Mouse (Mus musculus): ENCODE results near the gene Slc10a1. TPM values are rescaled to one million over a fixed set of nuclear protein-coding genes. Genes with fewer than 3 reads are reported as not detected.

Slc10a1 gene
- polyA plus RNA-seq, 1 experiment: not detected

DNA sequence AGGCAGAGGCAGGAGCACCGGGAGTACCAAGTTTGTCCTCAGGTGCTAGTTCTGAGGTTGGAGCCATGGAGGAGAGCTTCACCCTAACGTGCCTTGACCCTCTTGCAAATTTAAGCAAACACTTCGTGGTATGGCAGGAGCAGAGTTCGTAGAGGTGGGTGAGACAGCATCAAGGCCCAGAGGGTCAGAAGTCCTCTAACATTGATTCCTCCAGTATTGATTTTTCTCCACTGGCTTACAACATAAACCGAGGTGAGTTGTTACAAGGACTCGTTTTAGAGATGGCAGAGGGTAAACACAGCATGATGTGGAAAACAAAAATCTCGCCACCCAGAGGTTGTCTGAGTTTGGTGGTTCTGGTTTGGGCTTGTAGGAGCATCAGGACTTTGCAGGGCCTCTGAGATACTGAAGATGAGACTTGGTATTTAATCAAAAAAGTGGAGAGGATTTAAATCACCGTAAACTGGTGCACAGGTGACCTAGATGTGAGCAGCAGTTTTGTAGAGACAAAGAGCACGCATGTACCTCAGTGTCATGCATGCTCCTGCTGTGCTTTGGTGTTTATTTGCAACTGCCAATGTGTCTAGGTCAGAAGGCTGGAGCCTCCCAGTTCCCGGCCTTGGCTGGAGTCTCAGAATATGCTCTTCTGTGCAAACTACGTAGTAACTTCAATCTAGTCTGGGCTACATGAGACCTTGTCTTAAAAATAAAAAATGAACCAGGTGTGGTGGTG, 7.6 kb upstream of the Slc10a1 start:
- Histone ChIP-seq H3K27me3 (ENCODE audit: control insufficient read depth) (no peaks in the 10 kb centered on the region), H3K4me3 (replicated peaks) (no peak overlapping the region), H3K9me3 (ENCODE audit: control insufficient read depth, low read length) (no peaks in the 10 kb centered on the region), H3K4me1 (ENCODE audit: control insufficient read depth) (no peaks in the 10 kb centered on the region), H3K36me3 (ENCODE audit: control insufficient read depth) (no peaks in the 10 kb centered on the region)
- TF ChIP-seq TAL1 (IDR thresholded peaks at IDR 0.05; ENCODE audit: low read length) (no peak), GATA1 (IDR thresholded peaks at IDR 0.05; ENCODE audit: low read length) (no peak)

- no peak for TF ChIP-seq TAL1 (IDR thresholded peaks at IDR 0.05; ENCODE audit: low read length)
- no peak for TF ChIP-seq GATA1 (IDR thresholded peaks at IDR 0.05; ENCODE audit: low read length)
- no peaks in the 10 kb centered on the region for H3K9me3 ChIP-seq (ENCODE audit: control insufficient read depth, low read length)
- H3K36me3 ChIP-seq (ENCODE audit: control insufficient read depth): no peaks in the 10 kb centered on the region
- no peak overlapping the region for H3K4me3 ChIP-seq (replicated peaks)
- no peaks in the 10 kb centered on the region for H3K4me1 ChIP-seq (ENCODE audit: control insufficient read depth)
- no peaks in the 10 kb centered on the region for H3K27me3 ChIP-seq (ENCODE audit: control insufficient read depth)
Measured at GRCm38 (mm10) chr12:80971756-80972155, 3.3 kb upstream of the Slc10a1 start.

DNA sequence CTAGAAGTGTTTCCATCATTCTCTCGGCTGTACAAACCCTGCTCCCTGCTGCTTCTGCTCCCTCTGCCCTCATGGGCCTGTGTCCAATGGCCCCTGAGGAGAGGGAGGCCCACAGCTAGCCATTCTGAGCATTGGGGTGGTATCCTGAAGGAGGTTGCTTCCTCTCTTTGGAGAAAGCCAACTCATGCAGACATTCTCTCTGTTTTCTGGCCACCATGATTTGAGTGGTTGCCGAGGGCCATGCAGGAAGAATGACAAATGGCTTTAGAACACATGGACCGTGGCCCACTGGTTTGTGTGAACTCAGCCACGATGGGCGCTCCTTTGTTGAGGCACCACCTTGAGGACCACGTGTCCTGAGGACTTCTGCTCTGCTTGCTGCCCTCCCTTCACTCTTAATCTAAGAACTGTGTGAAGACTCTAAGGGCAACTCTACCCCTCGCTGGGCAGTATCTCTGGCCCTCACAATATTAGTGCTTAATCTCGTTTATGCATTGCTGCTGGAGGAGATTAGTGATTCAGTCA, 1.7 kb upstream of the Slc10a1 start:
- H3K36me3 ChIP-seq (ENCODE audit: control insufficient read depth): no peaks in the 10 kb centered on the region
- no peak overlapping the region for H3K4me3 ChIP-seq (replicated peaks)
- no peaks in the 10 kb centered on the region for H3K4me1 ChIP-seq (ENCODE audit: control insufficient read depth)
- TF ChIP-seq TAL1 (IDR thresholded peaks at IDR 0.05; ENCODE audit: low read length) (no peak), GATA1 (IDR thresholded peaks at IDR 0.05; ENCODE audit: low read length) (no peak)
- no peaks in the 10 kb centered on the region for H3K27me3 ChIP-seq (ENCODE audit: control insufficient read depth)
- H3K9me3 ChIP-seq (ENCODE audit: control insufficient read depth, low read length): no peaks in the 10 kb centered on the region

DNA sequence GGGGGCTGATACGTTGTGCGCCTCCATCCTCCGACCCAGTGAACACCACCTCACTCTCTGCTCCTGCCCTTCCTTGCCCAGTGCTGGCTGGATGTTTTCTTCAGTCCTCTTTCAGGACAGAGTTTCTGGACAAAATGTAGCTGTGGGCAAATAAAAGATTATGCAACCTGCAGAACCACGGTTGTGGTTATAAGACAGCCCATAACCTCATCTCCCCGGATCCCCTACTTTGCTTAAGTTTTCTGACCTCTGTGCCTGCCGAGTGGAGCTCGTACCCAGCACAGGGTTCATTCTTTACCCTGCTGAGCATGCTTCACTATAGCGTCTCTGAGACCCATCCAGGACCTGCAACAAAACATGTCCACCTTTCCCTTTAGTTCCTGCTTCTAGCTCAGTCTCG, 587 bp downstream of the Slc10a1 start:
- Histone ChIP-seq H3K4me1 (ENCODE audit: control insufficient read depth) (no peaks in the 10 kb centered on the region), H3K4me3 (replicated peaks) (no peak overlapping the region)
- TF ChIP-seq TAL1 (IDR thresholded peaks at IDR 0.05; ENCODE audit: low read length): no peak
- no peak for TF ChIP-seq GATA1 (IDR thresholded peaks at IDR 0.05; ENCODE audit: low read length)

DNA sequence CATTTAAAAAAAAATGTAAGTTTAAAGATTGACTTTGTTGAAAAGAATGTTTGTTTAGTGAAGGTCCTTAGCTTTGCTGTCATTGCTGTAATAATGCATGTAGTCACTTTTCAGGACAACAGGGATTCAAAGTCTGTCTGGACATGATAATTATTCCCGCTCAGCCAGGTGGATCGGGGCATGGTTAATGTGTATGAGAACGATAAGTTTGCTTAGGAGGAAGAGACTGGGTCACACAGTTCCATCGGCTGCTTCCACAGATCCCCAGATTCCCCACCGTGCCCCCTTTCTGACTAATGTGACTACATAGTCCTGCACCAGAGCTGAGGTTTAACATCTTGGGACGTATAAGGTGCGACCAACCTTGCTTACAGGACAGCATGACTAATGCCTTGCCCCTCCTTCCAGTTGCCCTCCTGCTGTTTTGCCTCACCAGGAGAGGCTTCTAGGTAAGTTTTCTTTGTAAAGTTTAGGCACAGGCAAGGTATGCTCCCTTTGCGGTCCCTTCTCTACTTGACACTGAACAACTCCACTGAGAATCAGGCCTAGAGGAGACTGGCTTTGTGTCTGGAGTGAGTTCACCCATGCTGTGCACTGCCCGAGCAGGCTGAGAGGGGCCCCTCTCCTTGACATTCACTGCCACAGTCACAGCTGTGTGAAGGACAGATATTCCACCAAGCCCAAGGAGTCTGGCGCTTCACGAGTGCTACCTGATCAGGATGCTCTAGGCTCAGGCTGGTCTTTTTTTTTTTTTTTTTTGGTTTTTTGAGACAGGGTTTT, 2.3 kb downstream of the Slc10a1 start:
- peaks cover 5% of the 10 kb centered on the region for H3K36me3 ChIP-seq (ENCODE audit: control insufficient read depth)
- H3K4me1 ChIP-seq (ENCODE audit: control insufficient read depth): no peaks in the 10 kb centered on the region
- no peak overlapping the region for H3K4me3 ChIP-seq (replicated peaks)
- H3K27me3 ChIP-seq (ENCODE audit: control insufficient read depth): no peaks in the 10 kb centered on the region
- H3K9me3 ChIP-seq (ENCODE audit: control insufficient read depth, low read length): no peaks in the 10 kb centered on the region
- TF ChIP-seq GATA1 (IDR thresholded peaks at IDR 0.05; ENCODE audit: low read length) (no peak), TAL1 (IDR thresholded peaks at IDR 0.05; ENCODE audit: low read length) (no peak)

More for the DNA sequence above, 587 bp downstream of the Slc10a1 start:
- H3K9me3 ChIP-seq (ENCODE audit: control insufficient read depth, low read length): no peaks in the 10 kb centered on the region
- H3K27me3 ChIP-seq (ENCODE audit: control insufficient read depth): no peaks in the 10 kb centered on the region
- H3K36me3 ChIP-seq (ENCODE audit: control insufficient read depth): no peaks in the 10 kb centered on the region; the same call in 1 of the 2 replicates

- Histone ChIP-seq H3K36me3 (ENCODE audit: control insufficient read depth) (peaks cover 39% of the 10 kb centered on the region), H3K9me3 (ENCODE audit: control insufficient read depth, low read length) (no peaks in the 10 kb centered on the region), H3K27me3 (ENCODE audit: control insufficient read depth) (no peaks in the 10 kb centered on the region), H3K4me1 (ENCODE audit: control insufficient read depth) (no peaks in the 10 kb centered on the region), H3K4me3 (replicated peaks) (no peak overlapping the region)
- TF ChIP-seq TAL1 (IDR thresholded peaks at IDR 0.05; ENCODE audit: low read length) (no peak), GATA1 (IDR thresholded peaks at IDR 0.05; ENCODE audit: low read length) (no peak)
Measured at GRCm38 (mm10) chr12:80962566-80962965, 5.9 kb downstream of the Slc10a1 start.

DNA sequence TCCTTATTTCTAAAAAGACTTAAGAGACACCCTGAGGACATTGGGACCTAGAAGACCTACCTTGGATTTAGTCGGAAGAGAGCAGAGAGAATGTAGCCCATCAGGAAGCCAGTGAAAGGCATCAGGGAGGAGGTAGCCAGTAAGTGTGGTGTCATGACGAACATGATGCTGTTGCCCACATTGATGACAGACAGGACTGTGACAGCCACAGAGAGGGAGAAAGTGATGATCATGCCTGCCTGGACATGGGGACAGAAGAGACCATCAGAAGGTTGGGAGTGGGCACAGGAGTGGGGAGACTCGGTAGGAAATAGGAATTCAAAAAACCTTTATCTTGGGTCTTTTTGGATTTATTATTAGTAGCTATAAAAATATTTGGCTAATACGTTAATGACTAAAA, 10.5 kb downstream of the Slc10a1 start:
- Histone ChIP-seq H3K4me3 (replicated peaks) (no peak overlapping the region), H3K36me3 (ENCODE audit: control insufficient read depth) (peaks cover 85% of the 10 kb centered on the region), H3K9me3 (ENCODE audit: control insufficient read depth, low read length) (no peaks in the 10 kb centered on the region), H3K27me3 (ENCODE audit: control insufficient read depth) (no peaks in the 10 kb centered on the region), H3K4me1 (ENCODE audit: control insufficient read depth) (peaks cover 3% of the 10 kb centered on the region)
- TF ChIP-seq TAL1 (IDR thresholded peaks at IDR 0.05; ENCODE audit: low read length) (no peak), GATA1 (IDR thresholded peaks at IDR 0.05; ENCODE audit: low read length) (no peak)

GRCm38 (mm10) chr12:80956039-80956438, 12.5 kb downstream of the Slc10a1 start:
- peaks cover 98% of the 10 kb centered on the region for H3K36me3 ChIP-seq (ENCODE audit: control insufficient read depth)
- H3K4me3 ChIP-seq (replicated peaks): no peak overlapping the region
- H3K27me3 ChIP-seq (ENCODE audit: control insufficient read depth): no peaks in the 10 kb centered on the region
- no peaks in the 10 kb centered on the region for H3K9me3 ChIP-seq (ENCODE audit: control insufficient read depth, low read length)
- peaks cover 10% of the 10 kb centered on the region for H3K4me1 ChIP-seq (ENCODE audit: control insufficient read depth)
- TF ChIP-seq TAL1 (IDR thresholded peaks at IDR 0.05; ENCODE audit: low read length): no peak
- TF ChIP-seq GATA1 (IDR thresholded peaks at IDR 0.05; ENCODE audit: low read length): no peak

DNA sequence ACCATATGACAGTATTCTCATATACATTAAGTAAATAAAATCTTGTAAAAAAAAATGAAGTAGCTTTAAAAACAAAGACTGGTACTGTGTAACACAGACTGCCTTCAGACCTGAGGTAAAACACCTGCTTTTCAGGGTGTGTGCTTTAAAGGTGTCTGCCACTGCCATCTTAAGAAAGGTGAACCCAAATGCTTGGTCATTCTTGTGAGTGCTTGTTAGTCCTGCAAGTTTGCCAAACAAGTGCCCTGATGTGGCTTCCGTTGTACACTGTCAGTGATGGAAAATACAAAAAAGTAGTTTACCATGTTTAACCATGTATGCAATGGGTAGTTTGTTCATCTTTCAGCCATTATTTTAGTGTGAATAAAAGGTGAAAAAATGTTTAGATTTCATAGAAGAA, 16.0 kb downstream of the Slc10a1 start:
- Histone ChIP-seq H3K36me3 (ENCODE audit: control insufficient read depth) (peaks cover 98% of the 10 kb centered on the region), H3K27me3 (ENCODE audit: control insufficient read depth) (no peaks in the 10 kb centered on the region), H3K4me1 (ENCODE audit: control insufficient read depth) (peaks cover 25% of the 10 kb centered on the region), H3K9me3 (ENCODE audit: control insufficient read depth, low read length) (no peaks in the 10 kb centered on the region), H3K4me3 (replicated peaks) (no peak overlapping the region)
- TF ChIP-seq TAL1 (IDR thresholded peaks at IDR 0.05; ENCODE audit: low read length) (no peak), GATA1 (IDR thresholded peaks at IDR 0.05; ENCODE audit: low read length) (no peak)
